Mouse (Mus musculus): ENCODE measurements at regions not wholly inside any gene's neighbourhood (a gene's known extent, or its start where the extent isn't known, plus 50 kb on each side); places are given as distances from the start of the nearest gene placed in this dataset.
"Not testable (repeated sequence)": the region's sequence is repeated elsewhere in the genome, so short reads cannot be mapped to it uniquely, and the experiment has no call there.

DNA sequence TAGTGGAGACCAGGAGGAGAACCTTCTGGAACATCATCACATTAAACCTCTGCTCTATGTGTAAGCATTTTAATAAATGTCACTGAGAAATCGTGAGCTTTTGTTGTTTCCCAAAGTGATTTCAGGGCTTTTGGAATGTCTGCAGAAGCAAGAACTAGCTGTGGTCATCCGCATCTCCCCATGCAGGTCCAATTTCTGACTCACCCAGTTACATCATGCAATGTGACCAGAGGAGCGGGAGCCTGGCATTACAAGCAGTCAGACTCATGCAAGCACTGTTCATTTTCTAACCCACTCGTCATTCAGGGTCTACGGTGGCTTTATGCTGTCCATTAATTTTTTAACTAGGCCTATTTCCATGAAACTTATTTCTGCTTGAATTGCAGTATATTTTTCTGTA is 151.2 kb upstream of the Supt20 start:
- no peak for DNase-seq (ENCODE audit: low read depth, low spot score)

GRCm38 (mm10) chr3:54545393-54545792 is 147.2 kb upstream of the Supt20 start:
- no peak for DNase-seq (ENCODE audit: low read depth, low spot score)

DNA sequence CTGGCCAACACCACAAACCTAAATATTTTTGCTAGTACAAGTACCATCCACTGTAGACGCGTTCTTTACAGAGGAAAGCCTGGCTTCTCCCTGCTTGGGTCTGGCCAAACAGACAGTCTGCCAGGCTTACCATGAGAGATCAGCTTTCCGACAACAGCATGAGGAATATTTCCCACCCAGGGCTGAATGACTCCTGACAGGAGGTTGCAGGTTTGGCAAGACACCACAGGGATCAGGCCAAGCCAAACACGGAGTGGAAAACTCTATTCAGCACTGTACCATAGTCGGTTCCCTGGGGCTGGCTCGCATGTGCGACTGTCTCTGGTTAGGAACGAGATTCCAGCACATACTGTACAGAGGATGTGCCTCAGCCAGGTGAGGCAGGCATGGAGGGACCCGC is 140.7 kb upstream of the Supt20 start:
- DNase-seq (ENCODE audit: low read depth, low spot score) = no peak

DNA sequence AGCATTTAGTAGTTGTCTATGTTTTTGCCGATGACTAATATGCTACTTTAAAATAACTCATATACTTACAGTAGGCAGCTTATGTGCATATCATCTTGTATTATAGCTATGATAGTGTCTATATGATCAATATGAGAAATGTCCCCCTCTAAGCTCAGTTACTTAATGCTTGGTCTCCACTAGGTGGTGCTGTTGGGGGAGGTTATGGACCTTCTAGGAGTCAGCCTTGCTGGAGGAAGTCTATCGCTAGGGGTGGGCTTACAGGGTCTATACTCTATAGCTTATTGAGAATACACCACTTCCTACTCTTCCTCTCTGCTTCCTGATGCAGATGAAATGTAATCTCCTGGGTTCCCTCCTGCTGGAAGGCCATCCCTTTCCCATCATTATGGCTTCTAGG is 136.7 kb upstream of the Supt20 start:
- DNase-seq (ENCODE audit: low read depth, low spot score) = no peak

- no peak for DNase-seq (ENCODE audit: low read depth, low spot score)
Observed at GRCm38 (mm10) chr3:54559053-54559452, 133.6 kb upstream of the Supt20 start.

DNA sequence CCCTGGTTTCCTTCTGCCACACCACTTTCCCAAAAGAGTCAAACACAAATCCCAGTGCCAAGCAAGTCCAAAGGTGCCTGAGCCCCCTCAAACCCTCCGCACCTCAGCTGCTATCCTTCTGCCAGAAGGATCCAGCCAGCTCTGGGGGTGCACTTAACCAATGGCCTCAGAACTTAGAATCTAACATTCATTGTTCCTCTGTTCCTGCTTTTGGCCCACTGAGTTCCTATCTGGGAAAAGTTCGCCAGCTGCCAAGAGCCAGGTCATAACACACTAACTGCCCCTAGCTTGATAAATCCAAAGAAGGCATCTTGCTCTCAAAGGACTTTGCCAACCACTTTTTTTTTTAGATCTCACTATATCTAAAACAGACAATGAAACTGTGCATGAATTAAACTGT is 133.1 kb upstream of the Supt20 start:
- no peak for DNase-seq (ENCODE audit: low read depth, low spot score)

DNA sequence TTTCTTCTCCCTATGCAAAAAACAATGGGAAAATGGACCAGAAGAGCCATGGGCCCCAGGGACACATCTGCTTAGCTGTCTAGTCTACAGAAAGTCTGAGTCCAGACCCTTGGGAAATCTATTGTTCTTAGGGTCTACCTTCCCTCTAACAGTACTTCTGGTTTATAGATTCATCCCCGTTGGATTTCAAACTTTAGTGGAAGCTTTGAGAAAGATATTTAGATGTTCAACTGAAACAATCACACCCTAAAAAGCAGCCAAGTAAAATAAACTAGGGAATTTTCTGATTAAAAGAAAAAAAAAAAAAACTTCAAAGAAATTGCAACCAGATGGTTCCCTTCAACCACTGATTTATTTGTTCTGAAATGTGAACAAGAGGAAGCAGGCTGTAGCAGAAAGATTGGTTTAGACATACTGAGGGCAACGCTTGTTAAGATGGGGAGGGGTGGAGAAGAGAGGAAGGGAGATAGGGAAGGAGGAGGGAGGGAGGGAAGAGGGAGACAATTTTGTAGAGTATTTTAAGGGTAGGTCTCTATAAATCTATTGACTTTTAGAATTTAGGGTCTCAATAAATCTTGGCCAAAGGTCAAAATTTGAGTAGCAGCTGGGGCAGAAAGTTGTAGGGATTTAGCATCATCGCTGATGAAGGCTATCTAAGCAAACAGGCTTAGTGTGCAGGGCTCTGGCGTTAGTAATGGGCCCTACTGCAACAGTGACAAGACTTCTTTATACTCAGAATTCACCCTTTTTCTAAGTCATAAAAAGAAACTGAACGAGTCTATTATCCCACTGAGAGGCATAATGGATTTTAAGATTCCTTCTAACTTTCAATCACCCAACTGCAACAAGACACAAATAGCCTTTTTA is 132.3 kb upstream of the Supt20 start:
- DNase-seq (ENCODE audit: low read depth, low spot score) = no peak

GRCm38 (mm10) chr3:54567329-54567728 is 125.3 kb upstream of the Supt20 start:
- DNase-seq (ENCODE audit: low read depth, low spot score) = no peak

GRCm38 (mm10) chr3:54568096-54568495 is 124.5 kb upstream of the Supt20 start:
- DNase-seq (ENCODE audit: low read depth, low spot score) = no peak

DNA sequence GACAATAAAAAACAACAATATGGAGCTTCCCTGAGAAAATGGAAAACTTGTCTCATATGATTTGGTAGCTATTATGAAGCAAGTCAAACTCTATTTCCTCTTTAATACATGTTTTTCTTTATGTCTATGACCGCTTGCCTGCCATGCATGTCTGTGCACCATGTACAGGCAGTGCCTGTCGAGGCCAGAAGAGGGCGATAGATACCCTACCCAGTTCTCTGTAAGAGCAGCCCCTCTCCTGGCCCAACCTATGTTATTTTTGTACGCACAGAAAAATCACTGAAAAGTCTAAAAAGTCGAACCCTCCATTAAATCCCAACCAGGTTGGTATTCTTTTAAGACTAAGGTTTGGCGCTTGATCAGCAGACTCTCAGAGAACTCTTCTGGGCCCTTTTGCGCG is 122.1 kb upstream of the Supt20 start:
- no peak for DNase-seq (ENCODE audit: low read depth, low spot score)

- DNase-seq (ENCODE audit: low read depth, low spot score) = no peak
Observed at GRCm38 (mm10) chr3:54577851-54578250, 114.8 kb upstream of the Supt20 start.

DNA sequence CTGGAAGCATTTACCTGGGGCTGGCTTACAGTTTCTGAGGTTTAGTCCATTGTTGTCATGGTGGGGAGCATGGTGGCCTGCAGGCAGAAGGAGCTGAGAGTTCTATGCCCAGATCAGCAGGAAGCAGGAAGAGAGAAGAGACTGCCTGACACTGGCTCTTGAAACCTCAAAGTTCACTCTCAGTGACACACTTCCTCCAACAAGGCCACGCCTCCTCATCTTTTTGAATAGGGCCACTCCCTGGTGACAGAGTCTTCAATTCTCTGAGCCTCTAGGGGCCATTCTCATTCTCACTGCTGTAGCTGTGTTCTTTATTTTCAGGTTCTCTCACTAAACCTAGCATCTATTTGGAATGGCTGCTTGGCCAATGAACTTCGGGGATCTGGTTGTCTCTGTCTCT is 113.2 kb upstream of the Supt20 start:
- no peak for DNase-seq (ENCODE audit: low read depth, low spot score)

DNA sequence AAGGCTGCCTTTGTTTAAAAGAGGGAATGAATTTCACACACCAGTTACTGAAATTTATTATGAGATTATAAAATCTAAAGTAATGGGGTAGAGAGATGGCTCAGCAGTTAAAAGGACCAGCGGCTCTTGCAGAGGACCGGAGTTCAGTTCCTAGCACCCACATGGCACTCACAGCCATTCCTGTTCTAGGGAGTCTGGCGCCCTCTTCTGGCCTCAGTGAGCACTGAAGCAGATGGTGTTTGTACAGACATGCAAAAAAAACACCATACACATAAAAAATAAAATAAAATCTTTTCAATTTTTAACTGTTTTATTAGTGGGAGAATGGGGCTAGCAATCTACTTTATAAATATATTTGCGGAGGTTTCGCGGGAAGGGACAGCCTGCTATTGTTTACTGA is 112.3 kb upstream of the Supt20 start:
- no peak for DNase-seq (ENCODE audit: low read depth, low spot score)

DNA sequence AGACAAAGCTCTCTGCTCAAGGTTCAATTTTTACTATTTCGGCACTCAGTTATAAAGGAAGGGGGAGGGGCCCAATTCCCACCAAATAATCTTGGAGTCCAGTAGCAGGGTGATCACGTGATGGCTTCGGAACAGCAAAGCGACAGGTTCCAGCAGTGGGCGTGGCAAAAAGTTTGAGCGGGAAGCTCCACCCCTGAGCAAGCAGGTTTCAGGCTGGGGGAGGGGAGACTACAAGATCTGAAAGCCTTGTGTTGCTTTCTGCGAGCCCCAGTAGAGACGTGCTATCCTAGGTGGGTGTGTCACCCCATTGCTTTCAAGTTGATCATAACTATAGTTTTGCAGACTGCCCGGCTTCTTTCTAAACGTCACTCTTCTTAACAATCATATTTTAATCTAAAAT is 106.8 kb upstream of the Supt20 start:
- not testable (repeated sequence) for DNase-seq (ENCODE audit: low read depth, low spot score)

GRCm38 (mm10) chr3:54587127-54587995 is 105.2 kb upstream of the Supt20 start:
- DNase-seq (ENCODE audit: low read depth, low spot score) = no peak

DNA sequence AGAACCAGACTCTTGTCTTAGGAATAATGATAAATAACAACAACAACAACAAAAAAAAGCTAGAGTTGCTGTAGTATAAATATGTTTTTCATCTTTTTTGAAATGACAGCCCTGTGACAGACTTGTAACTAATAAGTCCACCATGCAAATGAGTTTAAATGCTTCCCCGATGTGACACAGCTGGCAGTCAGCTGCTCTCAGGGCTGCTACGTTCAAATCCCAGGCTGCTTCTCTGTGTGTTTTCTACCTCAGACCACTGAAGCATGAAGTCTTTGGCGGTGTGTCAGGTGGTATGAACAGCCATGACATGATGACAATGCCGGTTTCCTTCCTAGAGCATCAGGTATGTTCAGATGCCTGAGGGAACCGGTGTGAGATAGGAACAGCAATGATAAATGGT is 104.4 kb upstream of the Supt20 start:
- no peak for DNase-seq (ENCODE audit: low read depth, low spot score)

GRCm38 (mm10) chr3:54589976-54590375 is 102.6 kb upstream of the Supt20 start:
- DNase-seq (ENCODE audit: low read depth, low spot score) = no peak

DNA sequence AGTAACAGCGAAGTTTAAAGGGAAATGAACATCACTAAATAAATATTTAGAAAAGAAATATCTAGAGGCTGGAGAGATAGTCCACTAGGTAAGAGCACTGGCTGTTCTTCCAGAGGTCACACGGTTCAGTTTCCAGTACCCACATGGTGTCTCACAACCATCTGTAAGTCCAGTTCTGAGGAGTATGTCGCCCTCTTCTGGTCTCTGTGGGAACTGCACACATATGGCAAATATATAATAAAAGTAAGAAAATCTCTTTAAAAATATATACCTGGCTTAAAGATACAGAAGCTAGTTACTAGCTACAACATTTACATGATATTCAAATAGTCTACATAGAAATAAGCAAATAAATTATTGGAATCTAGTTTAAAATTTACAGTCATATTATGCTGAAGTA is 101.4 kb upstream of the Supt20 start:
- DNase-seq (ENCODE audit: low read depth, low spot score) = peak; percentile 3

GRCm38 (mm10) chr3:54592064-54592463 is 100.5 kb upstream of the Supt20 start:
- DNase-seq (ENCODE audit: low read depth, low spot score) = no peak

DNA sequence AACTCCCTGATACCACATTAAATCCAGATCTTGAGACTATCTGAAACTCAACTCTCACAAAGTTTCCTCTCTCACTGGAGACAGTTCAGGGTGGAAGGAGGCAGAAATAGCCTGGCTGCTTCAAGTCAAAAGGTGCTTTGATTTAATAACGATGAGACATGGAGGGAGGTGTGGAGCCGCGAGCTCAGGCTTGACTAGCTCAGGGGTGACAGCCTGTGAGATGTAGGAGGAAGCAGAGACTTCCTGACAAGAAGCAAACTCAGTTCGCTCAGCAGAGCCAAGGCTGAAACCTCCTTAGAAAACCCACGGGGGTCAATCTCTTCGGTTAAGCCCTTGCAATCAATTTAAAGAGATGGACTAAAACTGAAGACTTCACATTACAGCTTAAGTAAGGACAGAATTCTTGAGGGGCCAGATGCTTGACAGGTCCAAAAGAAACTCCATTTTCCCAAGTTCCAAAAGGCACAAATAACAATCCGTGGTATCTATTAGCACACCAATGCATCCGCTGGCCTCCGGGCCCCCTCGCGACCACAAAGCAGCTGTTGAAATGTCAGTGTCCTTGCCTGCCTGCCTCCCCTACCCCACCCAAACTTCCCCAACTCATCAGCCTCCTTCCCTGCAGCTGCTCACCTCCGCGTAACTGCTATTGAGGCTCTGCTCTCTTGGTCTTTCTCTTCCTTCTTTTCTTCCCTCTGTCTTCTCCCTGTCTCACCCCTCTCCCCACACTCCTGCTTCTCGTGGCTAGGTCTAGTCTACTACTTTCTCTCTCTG is 99.8 kb upstream of the Supt20 start:
- no peak for DNase-seq (ENCODE audit: low read depth, low spot score)

DNA sequence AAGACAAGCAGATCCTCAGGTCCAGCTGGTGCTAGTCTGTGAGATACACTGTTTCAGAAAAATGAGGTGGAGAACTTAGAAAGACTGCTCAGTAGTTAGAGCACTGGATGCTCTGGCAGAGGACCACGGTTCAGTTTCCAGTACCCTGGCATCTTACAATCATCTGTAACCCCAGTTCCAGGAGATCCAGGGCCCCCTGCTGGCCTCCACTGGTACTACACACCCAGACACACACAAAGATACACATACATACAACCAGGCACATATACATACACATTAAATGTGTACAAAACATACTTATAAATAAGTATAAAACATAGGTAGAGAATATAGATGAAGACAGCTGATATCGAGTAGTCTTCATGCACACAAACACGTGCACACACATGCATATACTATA is 97.4 kb upstream of the Supt20 start:
- DNase-seq (ENCODE audit: low read depth, low spot score) = no peak
